Mouse (Mus musculus) cortical plate, adult 2 months (tissue): ENCODE measurements around the gene Hormad2. TPM values are rescaled to one million over a fixed set of nuclear protein-coding genes. Genes with fewer than 3 reads are reported as not detected.

Experiments used
- H3K27ac ChIP-seq: fragments of 200-500 bp; 2 replicates; pipeline ENCODE4 v1.5.1; 2012; ENCODE audit warnings: low read length, control low read depth, inconsistent platforms; ENCODE audit not compliant: insufficient read depth
- H3K4me1 ChIP-seq: fragments of 200-500 bp; 2 replicates; pipeline ENCODE4 v1.6.1; 2011; ENCODE audit warnings: low read length; ENCODE audit not compliant: control insufficient read depth, insufficient read depth
- H3K4me3 ChIP-seq: fragments of 200-500 bp; 2 replicates; pipeline ENCODE4 v1.5.1; 2011; ENCODE audit warnings: mild to moderate bottlenecking, low read length, control low read depth; ENCODE audit not compliant: insufficient read depth
- CTCF ChIP-seq: fragments of 200-500 bp; IDR thresholded peaks from 2 replicates; pipeline ENCODE4 v1.5.1; 2011; ENCODE audit warnings: mild to moderate bottlenecking, control low read depth, low read length; ENCODE audit not compliant: insufficient read depth; ENCODE audit errors: extremely low read depth
- POLR2A ChIP-seq: fragments of 200-500 bp; IDR thresholded peaks from 2 replicates; pipeline ENCODE4 v1.6.1; 2011; ENCODE audit warnings: mild to moderate bottlenecking, low read length, control low read depth; ENCODE audit not compliant: insufficient read depth; ENCODE audit errors: extremely low read depth
- polyA plus RNA-seq: library from polyadenylated mRNA; depleted of rRNA; stranded (reverse); fragments of >200 nt; gene quantifications from 2 replicates; pipeline ENCODE4 v1.2.3, GENCODE M21; 2012

The Hormad2 gene
- polyA plus RNA-seq, 1 experiment, result 0.13 TPM

- Histone ChIP-seq H3K27ac (no peak overlapping the region), H3K4me1 (peaks cover 2% of the 10 kb centered on the region; the same call in 1 of the 2 replicates), H3K4me3 (no peak overlapping the region)
- TF ChIP-seq POLR2A (no peak), CTCF (no peak)
These were observed 30.8 kb upstream of the Hormad2 start for GRCm38 (mm10) chr11:4471734-4472133.

GRCm38 (mm10) chr11:4471251-4471650, 30.3 kb upstream of the Hormad2 start:
- H3K27ac ChIP-seq, result no peak overlapping the region
- no peak overlapping the region for H3K4me3 ChIP-seq
- H3K4me1 ChIP-seq, result no peaks in the 10 kb centered on the region
- TF ChIP-seq CTCF (no peak), POLR2A (no peak)

GRCm38 (mm10) chr11:4469091-4469490, 28.2 kb upstream of the Hormad2 start:
- H3K4me3 ChIP-seq, result no peak overlapping the region
- no peak overlapping the region for H3K27ac ChIP-seq
- TF ChIP-seq CTCF (no peak), POLR2A (no peak)
- H3K4me1 ChIP-seq, result no peaks in the 10 kb centered on the region

- TF ChIP-seq POLR2A (no peak), CTCF (no peak)
- Histone ChIP-seq H3K4me3 (no peak overlapping the region), H3K27ac (no peak overlapping the region), H3K4me1 (no peaks in the 10 kb centered on the region)
These were observed 26.5 kb upstream of the Hormad2 start for GRCm38 (mm10) chr11:4467436-4467835.

GRCm38 (mm10) chr11:4466191-4466590, 25.3 kb upstream of the Hormad2 start:
- no peak for TF ChIP-seq CTCF
- no peak for TF ChIP-seq POLR2A
- Histone ChIP-seq H3K4me3 (no peak overlapping the region), H3K27ac (no peak overlapping the region), H3K4me1 (no peaks in the 10 kb centered on the region)

GRCm38 (mm10) chr11:4464616-4465015, 23.7 kb upstream of the Hormad2 start:
- TF ChIP-seq CTCF (no peak), POLR2A (no peak)
- no peak overlapping the region for H3K27ac ChIP-seq
- no peaks in the 10 kb centered on the region for H3K4me1 ChIP-seq

GRCm38 (mm10) chr11:4464186-4464585, 23.3 kb upstream of the Hormad2 start:
- no peak overlapping the region for H3K27ac ChIP-seq
- TF ChIP-seq POLR2A, result no peak
- no peak for TF ChIP-seq CTCF
- no peak overlapping the region for H3K4me3 ChIP-seq

More at GRCm38 (mm10) chr11:4464616-4465015, 23.7 kb upstream of the Hormad2 start:
- H3K4me3 ChIP-seq, result no peak overlapping the region

GRCm38 (mm10) chr11:4462868-4463267, 22.0 kb upstream of the Hormad2 start:
- Histone ChIP-seq H3K4me1 (no peaks in the 10 kb centered on the region), H3K4me3 (no peak overlapping the region), H3K27ac (no peak overlapping the region)
- TF ChIP-seq CTCF (no peak), POLR2A (no peak)

More at GRCm38 (mm10) chr11:4464186-4464585, 23.3 kb upstream of the Hormad2 start:
- no peaks in the 10 kb centered on the region for H3K4me1 ChIP-seq

- Histone ChIP-seq H3K27ac (no peak overlapping the region), H3K4me1 (no peaks in the 10 kb centered on the region), H3K4me3 (no peak overlapping the region)
- TF ChIP-seq POLR2A, result no peak
- TF ChIP-seq CTCF, result no peak
These were observed 20.2 kb upstream of the Hormad2 start for GRCm38 (mm10) chr11:4461154-4461553.

- no peaks in the 10 kb centered on the region for H3K4me1 ChIP-seq
- TF ChIP-seq POLR2A, result no peak
- no peak for TF ChIP-seq CTCF
- H3K27ac ChIP-seq, result no peak overlapping the region
- no peak overlapping the region for H3K4me3 ChIP-seq
These were observed 19.7 kb upstream of the Hormad2 start for GRCm38 (mm10) chr11:4460615-4461014.

- no peak overlapping the region for H3K4me3 ChIP-seq
- H3K27ac ChIP-seq, result no peak overlapping the region
- TF ChIP-seq POLR2A (no peak), CTCF (no peak)
- H3K4me1 ChIP-seq, result no peaks in the 10 kb centered on the region
These were observed 14.1 kb upstream of the Hormad2 start for GRCm38 (mm10) chr11:4454895-4455535.
